Mouse (Mus musculus) spleen, adult 2 months (tissue): ENCODE results near the gene Acnat1. TPM values are rescaled to one million over a fixed set of nuclear protein-coding genes. Genes with fewer than 3 reads are reported as not detected.
"Not testable (repeated sequence)": the region's sequence is repeated elsewhere in the genome, so short reads cannot be mapped to it uniquely, and the experiment has no call there.

Source experiments
- DNase-seq, 2 experiments: peaks; one replicate each; pipeline versions ENCODE4 v3.0.0 to v3.0.0-alpha.2; 2012 to 2021; ENCODE audit warnings: low spot score in 2 of 2, low read depth in 1 of 2
- H3K27ac ChIP-seq: fragments of 200-500 bp; 2 replicates; pipeline ENCODE4 v1.5.1; 2012; ENCODE audit warnings: low read length, inconsistent platforms; ENCODE audit not compliant: insufficient read depth
- H3K27me3 ChIP-seq: fragments of 200-500 bp; 2 replicates; pipeline ENCODE4 v1.6.1; 2012; ENCODE audit warnings: mild to moderate bottlenecking, moderate library complexity, low read length, inconsistent platforms; ENCODE audit not compliant: control insufficient read depth, insufficient read depth
- H3K36me3 ChIP-seq: fragments of 200-500 bp; 2 replicates; pipeline ENCODE4 v1.6.1; 2012; ENCODE audit warnings: mild to moderate bottlenecking, low read length, inconsistent platforms; ENCODE audit not compliant: control insufficient read depth, insufficient read depth
- H3K4me1 ChIP-seq: fragments of 200-500 bp; 2 replicates; pipeline ENCODE4 v1.6.1; 2011; ENCODE audit warnings: inconsistent platforms; ENCODE audit not compliant: control insufficient read depth, insufficient read depth, insufficient read length
- H3K4me3 ChIP-seq: fragments of 200-500 bp; 2 replicates; pipeline ENCODE4 v1.5.1; 2011; ENCODE audit warnings: mild to moderate bottlenecking, inconsistent platforms; ENCODE audit not compliant: insufficient read depth, insufficient read length; ENCODE audit errors: extremely low read depth
- CTCF ChIP-seq: fragments of 200-500 bp; IDR thresholded peaks from 2 replicates; pipeline ENCODE4 v1.5.1; 2011; ENCODE audit warnings: mild to moderate bottlenecking, inconsistent platforms; ENCODE audit not compliant: insufficient read depth, insufficient read length, insufficient replicate concordance; ENCODE audit errors: extremely low read depth
- POLR2A ChIP-seq: fragments of 200-500 bp; IDR thresholded peaks from 2 replicates; pipeline ENCODE4 v1.6.1; 2011; ENCODE audit warnings: low read depth, low read length, inconsistent platforms
- WGBS: fragments of 180-500 bp; shearing (Covaris S2); methylation state at CpG from one replicate; pipeline ENCODE4 v1.1.7; 2018; 5-methylcytosine and 5-hydroxymethylcytosine counted together
- polyA plus RNA-seq: library from polyadenylated mRNA; depleted of rRNA; stranded (reverse); fragments of >200 nt; gene quantifications from 2 replicates; pipeline ENCODE4 v1.2.3, GENCODE M21; 2012; rRNA removed

Gene Acnat1
- polyA plus RNA-seq, 1 experiment: not detected

GRCm38 (mm10) chr4:49456171-49456570, 17.5 kb downstream of the Acnat1 start:
- H3K27me3 ChIP-seq: no peaks in the 10 kb centered on the region
- H3K4me1 ChIP-seq: no peaks in the 10 kb centered on the region
- WGBS: 75% methylated on average over 2 of the region's 2 CpGs
- no peak overlapping the region for H3K4me3 ChIP-seq
- TF ChIP-seq CTCF: no peak
- no peak for TF ChIP-seq POLR2A
- H3K27ac ChIP-seq: no peak overlapping the region
- no peak for DNase-seq
- H3K36me3 ChIP-seq: no peaks in the 10 kb centered on the region

DNA sequence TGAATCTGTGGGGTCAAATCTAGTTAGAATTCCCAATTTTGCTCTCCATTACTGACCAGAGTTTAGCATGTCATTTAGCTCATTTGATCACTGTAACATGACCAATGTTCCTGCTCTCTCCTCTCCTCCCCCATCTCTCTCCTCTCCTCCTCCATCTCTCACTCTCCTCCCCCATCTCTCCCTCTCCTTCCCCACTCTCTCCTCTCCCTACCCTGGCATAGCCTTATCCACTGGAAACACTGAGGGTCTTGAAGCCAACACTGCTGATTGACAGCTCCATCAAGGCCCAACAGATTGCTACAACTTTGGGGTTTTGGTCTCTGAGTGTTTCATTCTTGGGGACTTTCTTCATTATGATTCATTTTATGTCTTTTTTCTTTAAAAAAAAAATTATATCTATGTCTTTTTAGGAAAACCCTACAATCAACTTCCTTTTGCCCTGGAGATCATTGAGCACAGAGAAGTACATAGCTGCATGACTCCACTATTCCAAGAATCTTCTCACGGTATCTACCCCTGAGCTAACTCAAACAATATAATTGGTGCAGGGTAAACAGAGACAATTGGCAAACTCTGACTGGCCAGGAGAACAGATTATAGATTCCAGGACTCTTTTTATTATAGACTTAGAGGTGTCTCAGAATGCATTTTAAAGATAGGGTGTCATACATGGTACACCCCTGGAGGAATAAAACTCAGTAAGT, 21.7 kb downstream of the Acnat1 start:
- no peak overlapping the region for H3K4me3 ChIP-seq
- H3K36me3 ChIP-seq: no peaks in the 10 kb centered on the region
- no peak overlapping the region for H3K27ac ChIP-seq
- H3K4me1 ChIP-seq: no peaks in the 10 kb centered on the region
- no peak for DNase-seq
- no peaks in the 10 kb centered on the region for H3K27me3 ChIP-seq
- no peak for TF ChIP-seq POLR2A
- TF ChIP-seq CTCF: no peak
- 97% methylated on average over 1 of the region's 1 CpGs for WGBS

DNA sequence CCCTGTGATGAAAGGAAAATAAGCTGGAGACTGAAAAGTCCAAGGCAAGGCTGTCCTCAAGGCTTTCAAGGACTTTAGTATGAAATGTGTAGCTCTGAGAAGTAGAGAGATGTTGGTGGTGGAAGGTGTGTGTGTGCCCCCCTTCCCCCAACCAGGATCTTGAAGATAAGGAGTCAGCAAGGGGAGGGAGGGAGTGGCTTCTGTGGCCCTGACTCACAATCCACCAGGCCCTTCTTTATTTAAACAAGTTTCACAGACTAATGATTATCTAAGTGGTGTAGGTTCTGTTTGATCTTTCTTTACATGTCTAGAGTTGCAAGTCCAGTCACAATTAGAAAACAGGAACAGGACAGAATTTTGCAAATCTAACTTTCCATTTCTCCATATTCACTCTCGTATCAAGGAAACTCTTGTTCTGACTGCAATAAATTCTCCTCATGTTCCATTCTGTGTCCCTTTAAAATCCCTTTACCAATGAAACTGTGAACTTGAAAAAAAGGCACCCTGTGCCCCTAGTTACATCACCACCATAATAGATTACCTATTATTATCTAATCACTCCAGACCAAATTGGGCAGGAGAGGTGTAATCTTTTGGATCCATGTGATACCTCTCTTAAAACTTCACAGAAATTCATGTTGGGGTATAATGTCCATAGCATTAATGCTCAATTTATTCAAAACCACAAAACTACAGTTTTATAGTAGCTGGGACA, 22.4 kb downstream of the Acnat1 start:
- 76% methylated on average over 1 of the region's 1 CpGs for WGBS

GRCm38 (mm10) chr4:49436968-49437367, 36.7 kb downstream of the Acnat1 start:
- not testable (repeated sequence) for DNase-seq, H3K4me3 ChIP-seq, H3K27ac ChIP-seq, H3K27me3 ChIP-seq, H3K4me1 ChIP-seq, H3K36me3 ChIP-seq
- 93% methylated on average over 3 of the region's 3 CpGs for WGBS

More for the DNA sequence above, 22.4 kb downstream of the Acnat1 start:
- H3K27ac ChIP-seq, H3K27me3 ChIP-seq, H3K4me1 ChIP-seq, DNase-seq, H3K36me3 ChIP-seq, H3K4me3 ChIP-seq: not testable (repeated sequence)

GRCm38 (mm10) chr4:49410151-49410550, 63.6 kb downstream of the Acnat1 start:
- not testable (repeated sequence) for H3K4me3 ChIP-seq, H3K36me3 ChIP-seq, H3K27ac ChIP-seq, DNase-seq, H3K4me1 ChIP-seq, H3K27me3 ChIP-seq
- 82% methylated on average over 2 of the region's 2 CpGs for WGBS

DNA sequence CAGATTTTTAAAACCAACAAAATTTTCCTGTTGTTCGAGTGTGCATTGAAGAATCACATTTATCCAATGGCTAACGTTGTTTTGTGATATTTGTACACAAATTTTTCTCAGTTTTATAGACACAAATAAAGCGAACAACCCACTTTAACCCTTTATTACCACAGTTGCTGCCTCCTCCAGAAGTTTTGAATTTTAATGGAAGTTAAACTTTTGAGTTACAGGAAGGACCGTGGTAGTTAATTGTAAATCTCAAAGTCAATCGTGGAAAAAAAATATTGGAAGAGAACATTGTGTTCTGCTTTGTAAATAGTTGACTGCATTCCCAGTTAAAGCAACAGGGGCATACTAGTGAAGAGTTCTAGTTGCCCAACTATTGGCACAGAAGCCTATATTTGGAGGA, 65.8 kb downstream of the Acnat1 start, which contains the start of gene Acnat2:
Acnat2 (minus strand) TSS at position 195 of the 400 bp plus-strand sequence.
- not testable (repeated sequence) for H3K27ac ChIP-seq, H3K36me3 ChIP-seq, DNase-seq, H3K4me3 ChIP-seq, H3K4me1 ChIP-seq, H3K27me3 ChIP-seq
- WGBS: 86% methylated on average over 5 of the region's 5 CpGs

Other genes starting within 250 kb of the Acnat1 start
- not detected in 2 replicates for gene Acnat2, start 65.8 kb downstream of the Acnat1 start, polyA plus RNA-seq
- not detected in 2 replicates for gene Baat, start 32.6 kb upstream of the Acnat1 start, polyA plus RNA-seq
- 1.2 and 1.4 TPM in 2 replicates for gene Mrpl50, start 47.2 kb upstream of the Acnat1 start, polyA plus RNA-seq
- 0.58 and 0.62 TPM in 2 replicates for gene Zfp189, start 47.3 kb upstream of the Acnat1 start, polyA plus RNA-seq
- gene Aldob, start 75.6 kb upstream of the Acnat1 start, polyA plus RNA-seq: 0.13 and 1.1 TPM in 2 replicates
- gene Tmem246, start 124.0 kb upstream of the Acnat1 start, polyA plus RNA-seq: 5.5 and 9.7 TPM in 2 replicates
- 16.6 and 19.5 TPM in 2 replicates for gene Rnf20, start 158.1 kb upstream of the Acnat1 start, polyA plus RNA-seq
- gene Ppp3r2, start 208.1 kb upstream of the Acnat1 start, polyA plus RNA-seq: not detected in 2 replicates